Mouse (Mus musculus) heart, adult 2 months (tissue): ENCODE measurements around the gene Cd81.
A peak's percentile ranks its signal among the peaks of the same experiment; 100 is the strongest.

ENCODE experiments used
- CTCF ChIP-seq: fragments of 200-600 bp; IDR thresholded peaks from 2 replicates; pipeline ENCODE4 v1.8.1; 2022; ENCODE audit warnings: antibody characterized with exemption, mild to moderate bottlenecking, moderate library complexity
- EP300 ChIP-seq: fragments of 200-500 bp; IDR thresholded peaks from 2 replicates; pipeline ENCODE4 v1.6.1; 2011; ENCODE audit warnings: low read depth, low read length, control low read depth; ENCODE audit not compliant: insufficient read depth
- POLR2A ChIP-seq: fragments of 200-500 bp; IDR thresholded peaks from 2 replicates; pipeline ENCODE4 v1.6.1; 2011; ENCODE audit warnings: mild to moderate bottlenecking, low read depth, low read length, control low read depth; ENCODE audit not compliant: insufficient read depth

DNA sequence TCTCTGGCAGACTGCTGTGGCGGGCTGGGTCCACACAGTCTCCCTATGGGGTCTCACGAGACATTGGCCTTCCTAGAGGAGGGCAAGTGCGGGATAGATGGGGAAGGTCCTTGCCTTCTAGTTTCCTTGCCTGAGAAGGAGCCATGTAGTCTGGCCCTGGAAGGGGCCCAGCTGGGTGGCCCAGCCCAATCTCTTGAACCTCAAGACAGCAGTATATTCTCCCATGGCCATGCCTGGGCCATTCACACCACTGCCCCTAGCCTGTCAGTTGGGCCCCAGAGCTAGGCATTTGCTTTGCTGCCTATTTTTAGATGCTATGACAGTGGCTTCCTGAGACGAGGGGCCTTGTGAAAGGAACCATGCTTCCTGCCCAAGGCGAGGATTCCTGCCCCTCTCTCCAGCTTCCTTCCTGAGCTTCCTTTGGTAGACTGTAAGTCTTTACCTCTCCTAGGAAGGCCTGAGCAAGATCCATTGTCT, 5.7 kb downstream of the Cd81 start:
- no peak for TF ChIP-seq CTCF
- TF ChIP-seq POLR2A = 0 out of 2 replicates have a peak, but pooled peaks have one; percentile 3
- TF ChIP-seq EP300 = peak; percentile 47; the same call in 1 of the 2 replicates
